Mouse (Mus musculus): ENCODE data around the gene Anapc13. TPM values are rescaled to one million over a fixed set of nuclear protein-coding genes. Genes with fewer than 3 reads are reported as not detected.

Gene Anapc13
- polyA plus RNA-seq, 1 experiment from 2014 or later = 201 TPM

- Histone ChIP-seq H3K9me3 (replicated peaks; ENCODE audit: control insufficient read depth, low read length) (no peaks in the 10 kb centered on the region), H3K27ac (ENCODE audit: low read depth, low read length) (no peak overlapping the region), H3K27me3 (ENCODE audit: control insufficient read depth, insufficient read depth, low read length) (no peaks in the 10 kb centered on the region), H3K4me1 (ENCODE audit: control insufficient read depth, insufficient read depth, low read length) (peaks cover 25% of the 10 kb centered on the region), H3K9ac (ENCODE audit: low read depth, low read length) (no peak overlapping the region), H3K4me2 (no peak overlapping the region), H3K36me3 (ENCODE audit: control insufficient read depth, insufficient read depth, low read length) (no peaks in the 10 kb centered on the region), H3K4me3 (ENCODE audit: low read depth, low read length) (no peak overlapping the region)
- 0 out of 2 replicates have a peak, but pooled peaks have one; percentile 18 for ATAC-seq (replicated peaks; ENCODE audit: insufficient number of reproducible peaks, low FRiP score, low TSS enrichment)
- 42% methylated on average over 5 of the region's 5 CpGs for WGBS (ENCODE audit: insufficient replicate concordance)
These were observed 49.8 kb downstream of the Anapc13 start for GRCm38 (mm10) chr9:102675922-102676321.

DNA sequence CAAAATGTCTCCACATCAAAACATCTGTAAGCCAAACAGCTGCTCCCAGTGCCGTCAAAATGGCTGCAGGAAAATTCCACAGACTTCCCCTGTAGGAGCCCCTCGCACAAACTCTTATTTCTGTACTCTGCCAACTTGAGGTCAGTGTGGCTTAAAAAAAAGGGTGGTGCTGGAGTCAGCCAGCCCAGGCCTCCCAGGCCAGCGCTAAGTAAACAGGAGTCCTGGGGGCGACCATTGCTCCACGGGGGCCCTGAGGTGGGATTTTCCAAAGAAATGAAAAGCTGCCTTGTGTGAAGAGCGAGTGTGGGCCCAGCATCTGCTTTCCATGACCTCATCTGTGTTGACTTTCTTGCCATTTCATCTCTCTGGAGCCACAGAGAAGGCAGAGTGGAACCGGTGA, 55.4 kb downstream of the Anapc13 start:
- no peak overlapping the region for H3K4me2 ChIP-seq
- H3K36me3 ChIP-seq (ENCODE audit: control insufficient read depth, insufficient read depth, low read length) = no peaks in the 10 kb centered on the region
- H3K9me3 ChIP-seq (replicated peaks; ENCODE audit: control insufficient read depth, low read length) = no peaks in the 10 kb centered on the region
- H3K4me3 ChIP-seq (ENCODE audit: low read depth, low read length) = no peak overlapping the region
- no peaks in the 10 kb centered on the region for H3K27me3 ChIP-seq (ENCODE audit: control insufficient read depth, insufficient read depth, low read length)
- H3K4me1 ChIP-seq (ENCODE audit: control insufficient read depth, insufficient read depth, low read length) = peaks cover 9% of the 10 kb centered on the region
- ATAC-seq (replicated peaks; ENCODE audit: insufficient number of reproducible peaks, low FRiP score, low TSS enrichment) = no peak; the same call in 1 of the 2 replicates
- H3K9ac ChIP-seq (ENCODE audit: low read depth, low read length) = no peak overlapping the region
- H3K27ac ChIP-seq (ENCODE audit: low read depth, low read length) = no peak overlapping the region
- WGBS (ENCODE audit: insufficient replicate concordance) = 26% methylated on average over 7 of the region's 7 CpGs

Other genes starting within 250 kb of the Anapc13 start
- 0.27 and 2.3 TPM in 2 replicates for gene Ky, start 120.5 kb upstream of the Anapc13 start, polyA plus RNA-seq (2014; fragmentation: Nextera tagmentation; extraction: Ambion mirVana)
- gene Cep63, start 238 bp downstream of the Anapc13 start, polyA plus RNA-seq (2014; fragmentation: Nextera tagmentation; extraction: Ambion mirVana) = 34.2 and 48.8 TPM in 2 replicates
- 28.7 and 33.7 TPM in 2 replicates for gene Amotl2, start 90.4 kb downstream of the Anapc13 start, polyA plus RNA-seq (2014; fragmentation: Nextera tagmentation; extraction: Ambion mirVana)
- 17.4 and 20.4 TPM in 2 replicates for gene Ryk, start 208.6 kb downstream of the Anapc13 start, polyA plus RNA-seq (2014; fragmentation: Nextera tagmentation; extraction: Ambion mirVana)